Mouse (Mus musculus) stomach, embryonic 16.5 days (tissue): ENCODE results near the gene Mcpt2. TPM values are rescaled to one million over a fixed set of nuclear protein-coding genes. Genes with fewer than 3 reads are reported as not detected.
"Not testable (repeated sequence)": the region's sequence is repeated elsewhere in the genome, so short reads cannot be mapped to it uniquely, and the experiment has no call there.

ENCODE experiments used
- ATAC-seq: fragments of 200-750 bp; cut with Nextera tagmentation; 2 replicates; pipeline ENCODE4 v1.8.0; 2017; ENCODE audit warnings: moderate number of reproducible peaks, moderate TSS enrichment; ENCODE audit not compliant: insufficient read depth, low FRiP score
- H3K27ac ChIP-seq: fragments of 300-500 bp; sonication (generic); 2 replicates; pipeline ENCODE4 v1.5.1; 2014; ENCODE audit warnings: low read length
- H3K27me3 ChIP-seq: fragments of 300-500 bp; sonication (generic); 2 replicates; pipeline ENCODE4 v1.6.1; 2014; ENCODE audit warnings: low read length, control low read depth, mixed read lengths; ENCODE audit not compliant: control insufficient read depth, insufficient read depth
- H3K36me3 ChIP-seq: fragments of 300-500 bp; sonication (generic); 2 replicates; pipeline ENCODE4 v1.6.1; 2014; ENCODE audit warnings: low read length; ENCODE audit not compliant: control insufficient read depth, insufficient read depth
- H3K4me1 ChIP-seq: fragments of 300-500 bp; sonication (generic); 2 replicates; pipeline ENCODE4 v1.6.1; 2014; ENCODE audit warnings: low read length, control low read depth, mixed read lengths; ENCODE audit not compliant: control insufficient read depth, insufficient read depth
- H3K4me2 ChIP-seq: fragments of 300-500 bp; sonication (generic); 2 replicates; pipeline ENCODE4 v1.6.1; 2014; ENCODE audit warnings: low read depth, low read length, mixed read lengths
- H3K4me3 ChIP-seq: fragments of 300-500 bp; sonication (generic); replicated peaks from 2 replicates; pipeline ENCODE4 v1.5.1; 2014; ENCODE audit warnings: mild to moderate bottlenecking, low read length
- H3K9ac ChIP-seq: fragments of 300-500 bp; sonication (generic); 2 replicates; pipeline ENCODE4 v1.6.1; 2014; ENCODE audit warnings: low read length
- H3K9me3 ChIP-seq: fragments of 300-500 bp; sonication (generic); replicated peaks from 2 replicates; pipeline ENCODE4 v1.6.1; 2016; ENCODE audit warnings: low read length, control low read depth; ENCODE audit not compliant: control insufficient read depth
- WGBS: fragments of 180-500 bp; shearing (Covaris S2); extraction: QIAGEN DNeasy Blood & Tissue Kit; methylation state at CpG from one replicate; pipeline ENCODE4 v1.1.7; 2014; 5-methylcytosine and 5-hydroxymethylcytosine counted together
- polyA plus RNA-seq: library from polyadenylated mRNA; unstranded; fragments of >200 nt; fragmentation: Nextera tagmentation; extraction: Ambion mirVana; gene quantifications from 2 replicates; pipeline ENCODE4 v1.2.1, GENCODE M21; 2015

Mcpt2 gene
- polyA plus RNA-seq: 0.65 and 0.75 TPM in 2 replicates

DNA sequence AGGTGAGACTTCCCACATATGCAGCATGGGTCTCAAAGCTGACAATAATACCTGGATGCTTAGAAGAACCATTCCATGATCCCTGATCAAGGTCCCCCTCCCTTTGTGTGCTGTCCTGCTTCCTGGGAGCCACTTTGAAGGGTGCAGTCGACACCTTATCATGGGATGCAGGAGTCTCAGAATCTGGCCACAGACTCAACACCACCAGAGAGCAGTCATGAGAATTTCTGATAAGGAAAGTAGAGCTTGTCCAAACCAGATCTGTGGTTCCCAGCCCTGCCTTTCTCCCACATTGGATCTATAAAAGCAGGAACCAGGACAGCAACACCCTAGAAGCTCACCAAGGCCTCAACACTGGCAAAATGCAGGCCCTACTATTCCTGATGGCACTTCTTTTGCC lies at the start of gene Mcpt2:
Gene Mcpt2 (plus strand): TSS at position 250 of the 400 bp plus-strand sequence.
- not testable (repeated sequence) for ATAC-seq, H3K4me1 ChIP-seq, H3K36me3 ChIP-seq, H3K9me3 ChIP-seq, H3K27ac ChIP-seq, H3K4me3 ChIP-seq, H3K9ac ChIP-seq, H3K27me3 ChIP-seq, H3K4me2 ChIP-seq
- 59% methylated on average over 1 of the region's 1 CpGs for WGBS

DNA sequence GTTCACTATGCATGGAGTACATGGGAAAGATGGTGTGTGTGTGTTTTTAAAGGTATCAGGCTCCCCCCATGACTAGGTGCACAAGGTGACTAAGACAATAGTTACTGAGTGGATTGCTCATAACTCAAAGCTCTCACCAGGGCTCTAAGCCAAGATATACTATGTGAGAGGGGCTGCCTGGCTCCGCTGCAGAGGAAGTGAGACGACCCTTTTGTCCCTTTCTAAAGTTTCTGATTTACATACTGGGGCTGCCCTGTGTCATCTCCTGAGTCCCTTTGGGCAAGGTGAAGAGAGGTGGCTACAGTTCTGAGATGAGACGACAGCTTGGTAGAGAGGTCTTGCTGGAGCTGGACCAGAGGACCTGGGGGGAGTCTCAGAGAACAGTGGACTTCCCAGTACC lies 28.7 kb upstream of the Mcpt2 start:
- Histone ChIP-seq H3K4me3 (no peak overlapping the region), H3K9me3 (no peaks in the 10 kb centered on the region), H3K9ac (no peak overlapping the region), H3K27ac (no peak overlapping the region), H3K4me2 (no peak overlapping the region), H3K27me3 (no peaks in the 10 kb centered on the region), H3K4me1 (no peaks in the 10 kb centered on the region), H3K36me3 (no peaks in the 10 kb centered on the region)
- 68% methylated on average over 3 of the region's 3 CpGs for WGBS
- no peak for ATAC-seq

GRCm38 (mm10) chr14:56013924-56014323 lies 27.9 kb upstream of the Mcpt2 start:
- Histone ChIP-seq H3K27me3 (no peaks in the 10 kb centered on the region), H3K9me3 (no peaks in the 10 kb centered on the region), H3K4me3 (no peak overlapping the region), H3K9ac (no peak overlapping the region), H3K36me3 (no peaks in the 10 kb centered on the region), H3K27ac (no peak overlapping the region), H3K4me1 (no peaks in the 10 kb centered on the region), H3K4me2 (no peak overlapping the region)
- 91% methylated on average over 2 of the region's 2 CpGs for WGBS
- no peak for ATAC-seq

DNA sequence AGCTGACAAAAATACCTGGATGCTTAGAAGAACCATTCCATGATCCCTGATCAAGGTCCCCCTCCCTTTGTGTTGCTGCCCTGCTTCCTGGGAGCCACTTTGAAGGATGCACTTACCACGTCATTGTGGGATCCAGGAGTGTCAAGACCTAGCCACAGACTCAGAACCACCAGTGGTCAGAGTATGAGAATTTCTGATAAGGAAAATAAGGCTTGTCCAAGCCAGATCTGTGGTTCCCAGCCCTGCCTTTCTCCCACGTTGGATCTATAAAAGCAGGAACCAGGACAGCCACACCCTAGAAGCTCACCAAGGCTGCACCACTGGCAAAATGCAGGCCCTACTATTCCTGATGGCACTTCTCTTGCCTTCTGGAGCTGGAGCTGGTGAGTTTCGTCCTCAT lies 24.2 kb upstream of the Mcpt2 start, which contains the start of gene Mcpt1:
Gene Mcpt1 (plus strand): TSS at position 301 of the 400 bp plus-strand sequence.
- H3K9ac ChIP-seq, H3K9me3 ChIP-seq, H3K36me3 ChIP-seq, H3K4me3 ChIP-seq, H3K27me3 ChIP-seq, H3K27ac ChIP-seq, ATAC-seq, H3K4me2 ChIP-seq, H3K4me1 ChIP-seq: not testable (repeated sequence)
- 74% methylated on average over 3 of the region's 3 CpGs for WGBS

- no peak for ATAC-seq
- Histone ChIP-seq H3K9ac (no peak overlapping the region), H3K4me3 (no peak overlapping the region), H3K27ac (no peak overlapping the region), H3K9me3 (no peaks in the 10 kb centered on the region), H3K4me1 (no peaks in the 10 kb centered on the region), H3K4me2 (no peak overlapping the region), H3K27me3 (no peaks in the 10 kb centered on the region), H3K36me3 (no peaks in the 10 kb centered on the region)
- 35% methylated on average over 1 of the region's 1 CpGs for WGBS
Measured at GRCm38 (mm10) chr14:56019446-56019845, 22.4 kb upstream of the Mcpt2 start.

DNA sequence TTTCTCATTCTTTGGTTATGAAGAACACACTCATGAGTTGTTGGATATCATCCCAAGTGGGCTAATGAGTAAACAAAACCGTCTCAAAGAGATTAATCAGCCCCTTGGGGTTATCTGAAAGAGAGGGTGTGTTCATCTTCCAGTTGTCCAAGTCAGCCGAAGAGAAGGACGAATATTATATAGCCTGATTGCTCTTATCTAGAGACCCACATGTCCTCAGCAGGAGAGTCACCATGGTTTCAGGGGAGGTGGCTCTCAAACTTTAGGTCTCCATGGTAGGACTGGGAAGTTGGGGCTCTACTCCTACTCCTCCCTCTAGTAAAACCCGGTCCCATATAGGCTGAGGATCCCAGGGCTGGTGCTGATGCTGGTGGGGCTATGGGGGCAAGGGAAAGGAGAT lies 20.5 kb upstream of the Mcpt2 start:
- not testable (repeated sequence) for H3K27me3 ChIP-seq, H3K4me2 ChIP-seq, H3K36me3 ChIP-seq, H3K9ac ChIP-seq, H3K4me3 ChIP-seq, H3K4me1 ChIP-seq, H3K9me3 ChIP-seq, H3K27ac ChIP-seq
- WGBS: 49% methylated on average over 3 of the region's 4 CpGs
- peak; percentile 40; the same call in 1 of the 2 replicates for ATAC-seq

DNA sequence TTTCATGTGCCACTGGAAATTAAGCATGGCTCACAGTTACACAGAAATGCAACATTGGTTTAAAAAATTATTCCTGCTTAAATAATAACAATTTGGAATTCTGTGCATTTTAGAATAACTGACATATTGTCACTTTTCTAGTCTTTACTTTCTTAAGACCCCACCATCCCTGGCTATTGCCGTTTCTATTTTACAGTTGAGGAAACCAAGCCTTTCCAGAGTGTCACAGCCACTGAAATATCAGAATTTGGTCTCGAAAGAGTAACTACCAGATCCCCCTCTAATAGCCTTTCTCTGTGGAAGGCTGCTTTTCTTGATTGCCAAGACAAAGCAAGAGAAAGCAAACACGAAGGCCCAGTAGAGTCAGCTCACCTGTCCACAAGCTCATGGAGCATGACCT lies 11.4 kb upstream of the Mcpt2 start, which contains the start of gene Mcpt9:
Gene Mcpt9 (minus strand): TSS at position 101 of the 400 bp plus-strand sequence.
- H3K27me3 ChIP-seq, H3K4me1 ChIP-seq, ATAC-seq, H3K9ac ChIP-seq, H3K27ac ChIP-seq, H3K4me2 ChIP-seq, H3K9me3 ChIP-seq, H3K4me3 ChIP-seq, H3K36me3 ChIP-seq: not testable (repeated sequence)
- WGBS: 61% methylated on average over 3 of the region's 3 CpGs

DNA sequence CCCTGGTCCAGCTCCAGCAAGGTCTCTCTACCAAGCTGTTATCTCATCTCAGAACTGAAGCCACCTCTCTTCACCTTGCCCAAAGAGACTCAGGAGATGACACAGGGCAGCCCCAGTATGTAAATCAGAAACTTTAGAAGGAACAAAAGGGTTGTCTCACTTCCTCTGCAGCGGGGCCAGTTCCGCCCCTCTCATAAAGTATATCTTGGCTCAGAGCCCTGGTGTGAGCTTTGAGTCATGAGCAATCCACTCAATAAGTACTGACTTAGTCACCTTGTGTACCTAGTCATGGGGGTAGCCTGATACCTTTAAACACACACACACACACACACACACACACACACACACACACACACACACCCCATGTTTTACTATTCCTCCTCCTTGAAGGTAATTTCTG lies 7.4 kb upstream of the Mcpt2 start:
- H3K9me3 ChIP-seq: no peaks in the 10 kb centered on the region
- no peaks in the 10 kb centered on the region for H3K27me3 ChIP-seq
- no peak overlapping the region for H3K9ac ChIP-seq
- no peaks in the 10 kb centered on the region for H3K36me3 ChIP-seq
- no peak overlapping the region for H3K4me3 ChIP-seq
- 57% methylated on average over 2 of the region's 2 CpGs for WGBS
- peak; percentile 81; the same call in 1 of the 2 replicates for ATAC-seq
- H3K4me2 ChIP-seq: no peak overlapping the region
- no peaks in the 10 kb centered on the region for H3K4me1 ChIP-seq
- no peak overlapping the region for H3K27ac ChIP-seq

DNA sequence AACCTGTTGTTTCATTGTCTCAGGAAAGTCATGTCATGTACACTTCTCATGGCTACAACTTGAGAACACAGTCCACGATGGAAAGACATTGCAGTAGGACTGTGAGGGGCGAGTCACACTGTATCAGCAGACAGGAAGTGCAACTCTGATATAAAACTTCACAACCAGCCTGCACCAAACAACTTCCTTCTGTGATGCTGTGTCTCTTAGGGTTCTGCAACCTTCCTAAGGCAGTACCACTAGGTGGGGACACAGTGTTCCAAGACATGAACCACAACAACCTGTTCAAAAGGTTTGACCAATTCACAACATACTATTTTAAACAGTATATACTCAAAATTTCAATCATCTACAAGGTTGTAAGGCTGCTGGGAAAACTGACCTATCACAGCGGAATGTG lies 13.6 kb downstream of the Mcpt2 start:
- Histone ChIP-seq H3K9ac (no peak overlapping the region), H3K9me3 (no peaks in the 10 kb centered on the region), H3K36me3 (no peaks in the 10 kb centered on the region), H3K27me3 (no peaks in the 10 kb centered on the region), H3K4me1 (no peaks in the 10 kb centered on the region), H3K27ac (no peak overlapping the region), H3K4me3 (no peak overlapping the region), H3K4me2 (no peak overlapping the region)
- WGBS: 74% methylated on average over 3 of the region's 3 CpGs
- ATAC-seq: no peak

- H3K9me3 ChIP-seq: no peaks in the 10 kb centered on the region
- no peak overlapping the region for H3K4me2 ChIP-seq
- H3K36me3 ChIP-seq: no peaks in the 10 kb centered on the region
- WGBS: 64% methylated on average over 4 of the region's 4 CpGs
- H3K27ac ChIP-seq: no peak overlapping the region
- no peak overlapping the region for H3K4me3 ChIP-seq
- H3K9ac ChIP-seq: no peak overlapping the region
- no peaks in the 10 kb centered on the region for H3K4me1 ChIP-seq
- no peaks in the 10 kb centered on the region for H3K27me3 ChIP-seq
- no peak for ATAC-seq
Measured at GRCm38 (mm10) chr14:56057722-56058121, 15.9 kb downstream of the Mcpt2 start.
